Mouse (Mus musculus): ENCODE data around the gene Kif16b. TPM values are rescaled to one million over a fixed set of nuclear protein-coding genes. Genes with fewer than 3 reads are reported as not detected.

Gene Kif16b
- polyA plus RNA-seq, 1 experiment from 2014 or later, result 6.4 TPM

- 64% methylated on average over 4 of the region's 4 CpGs for WGBS
- H3K9ac ChIP-seq (replicated peaks; ENCODE audit: low read depth), result no peak overlapping the region
- DNase-seq (ENCODE audit: low spot score) (no peak), ATAC-seq (no peak)
- no peak overlapping the region for H3K4me2 ChIP-seq (replicated peaks; ENCODE audit: low read depth, low read length)
- no peaks in the 10 kb centered on the region for H3K27me3 ChIP-seq (replicated peaks; ENCODE audit: insufficient read depth, low read length)
- no peak overlapping the region for H3K27ac ChIP-seq (ENCODE audit: low read length)
- no peaks in the 10 kb centered on the region for H3K36me3 ChIP-seq (ENCODE audit: insufficient read depth, low read length)
- H3K9me3 ChIP-seq (ENCODE audit: low read length), result no peaks in the 10 kb centered on the region
- H3K4me1 ChIP-seq (ENCODE audit: insufficient read depth, low read depth, low read length), result no peaks in the 10 kb centered on the region
- no peak overlapping the region for H3K4me3 ChIP-seq (ENCODE audit: low read depth, low read length)
- TF ChIP-seq EP300 (IDR thresholded peaks at IDR 0.05), result no peak
- no peak for TF ChIP-seq CTCF (IDR thresholded peaks at IDR 0.05)
Observed at GRCm38 (mm10) chr2:142599235-142599634, 302.1 kb downstream of the Kif16b start.

GRCm38 (mm10) chr2:142596176-142597170 is 304.9 kb downstream of the Kif16b start:
- ATAC-seq, result no peak
- Histone ChIP-seq H3K36me3 (ENCODE audit: insufficient read depth, low read length) (no peaks in the 10 kb centered on the region), H3K4me3 (ENCODE audit: low read depth, low read length) (no peak overlapping the region), H3K27me3 (replicated peaks; ENCODE audit: insufficient read depth, low read length) (no peaks in the 10 kb centered on the region), H3K9ac (replicated peaks; ENCODE audit: low read depth) (no peak overlapping the region), H3K27ac (ENCODE audit: low read length) (no peak overlapping the region), H3K9me3 (ENCODE audit: low read length) (no peaks in the 10 kb centered on the region), H3K4me2 (replicated peaks; ENCODE audit: low read depth, low read length) (no peak overlapping the region), H3K4me1 (ENCODE audit: insufficient read depth, low read depth, low read length) (no peaks in the 10 kb centered on the region)
- WGBS, result 58% methylated on average over 17 of the region's 17 CpGs
- no peak for DNase-seq (ENCODE audit: low spot score)
- TF ChIP-seq EP300 (IDR thresholded peaks at IDR 0.05) (no peak), CTCF (IDR thresholded peaks at IDR 0.05) (no peak)

- Histone ChIP-seq H3K27me3 (replicated peaks; ENCODE audit: insufficient read depth, low read length) (no peaks in the 10 kb centered on the region), H3K4me2 (replicated peaks; ENCODE audit: low read depth, low read length) (no peak overlapping the region), H3K4me1 (ENCODE audit: insufficient read depth, low read depth, low read length) (no peaks in the 10 kb centered on the region), H3K36me3 (ENCODE audit: insufficient read depth, low read length) (no peaks in the 10 kb centered on the region), H3K27ac (ENCODE audit: low read length) (no peak overlapping the region), H3K9ac (replicated peaks; ENCODE audit: low read depth) (no peak overlapping the region), H3K9me3 (ENCODE audit: low read length) (no peaks in the 10 kb centered on the region), H3K4me3 (ENCODE audit: low read depth, low read length) (no peak overlapping the region)
- DNase-seq (ENCODE audit: low spot score) (no peak), ATAC-seq (no peak)
- TF ChIP-seq CTCF (IDR thresholded peaks at IDR 0.05) (no peak), EP300 (IDR thresholded peaks at IDR 0.05) (no peak)
Observed at GRCm38 (mm10) chr2:142590938-142591337, 310.4 kb downstream of the Kif16b start.

- Histone ChIP-seq H3K9ac (replicated peaks; ENCODE audit: low read depth) (no peak overlapping the region), H3K9me3 (ENCODE audit: low read length) (no peaks in the 10 kb centered on the region), H3K27ac (ENCODE audit: low read length) (no peak overlapping the region), H3K4me1 (ENCODE audit: insufficient read depth, low read depth, low read length) (no peaks in the 10 kb centered on the region), H3K4me2 (replicated peaks; ENCODE audit: low read depth, low read length) (no peak overlapping the region), H3K36me3 (ENCODE audit: insufficient read depth, low read length) (no peaks in the 10 kb centered on the region), H3K27me3 (replicated peaks; ENCODE audit: insufficient read depth, low read length) (no peaks in the 10 kb centered on the region), H3K4me3 (ENCODE audit: low read depth, low read length) (no peak overlapping the region)
- no peak for ATAC-seq
- 46% methylated on average over 6 of the region's 6 CpGs for WGBS
- no peak for DNase-seq (ENCODE audit: low spot score)
- TF ChIP-seq CTCF (IDR thresholded peaks at IDR 0.05) (no peak), EP300 (IDR thresholded peaks at IDR 0.05) (no peak)
Observed at GRCm38 (mm10) chr2:142590284-142590724, 311.0 kb downstream of the Kif16b start.

GRCm38 (mm10) chr2:142589403-142590283 is 311.7 kb downstream of the Kif16b start:
- Histone ChIP-seq H3K27me3 (replicated peaks; ENCODE audit: insufficient read depth, low read length) (no peaks in the 10 kb centered on the region), H3K4me2 (replicated peaks; ENCODE audit: low read depth, low read length) (no peak overlapping the region), H3K4me3 (ENCODE audit: low read depth, low read length) (no peak overlapping the region), H3K9me3 (ENCODE audit: low read length) (no peaks in the 10 kb centered on the region), H3K36me3 (ENCODE audit: insufficient read depth, low read length) (no peaks in the 10 kb centered on the region), H3K27ac (ENCODE audit: low read length) (no peak overlapping the region), H3K9ac (replicated peaks; ENCODE audit: low read depth) (no peak overlapping the region), H3K4me1 (ENCODE audit: insufficient read depth, low read depth, low read length) (no peaks in the 10 kb centered on the region)
- TF ChIP-seq CTCF (IDR thresholded peaks at IDR 0.05) (no peak), EP300 (IDR thresholded peaks at IDR 0.05) (no peak)
- ATAC-seq (no peak), DNase-seq (ENCODE audit: low spot score) (no peak)
- 82% methylated on average over 14 of the region's 14 CpGs for WGBS

- no peaks in the 10 kb centered on the region for H3K27me3 ChIP-seq (replicated peaks; ENCODE audit: insufficient read depth, low read length)
- DNase-seq (ENCODE audit: low spot score) (no peak), ATAC-seq (no peak)
- H3K4me1 ChIP-seq (ENCODE audit: insufficient read depth, low read depth, low read length), result no peaks in the 10 kb centered on the region
- 69% methylated on average over 5 of the region's 5 CpGs for WGBS
- TF ChIP-seq EP300 (IDR thresholded peaks at IDR 0.05), result no peak
- H3K9ac ChIP-seq (replicated peaks; ENCODE audit: low read depth), result no peak overlapping the region
- no peak overlapping the region for H3K4me3 ChIP-seq (ENCODE audit: low read depth, low read length)
- H3K9me3 ChIP-seq (ENCODE audit: low read length), result no peaks in the 10 kb centered on the region
- H3K4me2 ChIP-seq (replicated peaks; ENCODE audit: low read depth, low read length), result no peak overlapping the region
- no peaks in the 10 kb centered on the region for H3K36me3 ChIP-seq (ENCODE audit: insufficient read depth, low read length)
- no peak overlapping the region for H3K27ac ChIP-seq (ENCODE audit: low read length)
Observed at GRCm38 (mm10) chr2:142585845-142586244, 315.5 kb downstream of the Kif16b start.

Data from lung, postnatal 0 days (tissue).